Mouse (Mus musculus) frontal cortex, postnatal 14 days (tissue): ENCODE results near the gene Aph1b.
"Not testable (repeated sequence)": the region's sequence is repeated elsewhere in the genome, so short reads cannot be mapped to it uniquely, and the experiment has no call there.

Source experiments
- DNase-seq, 2 experiments: peaks; one replicate each; pipeline ENCODE4 v3.0.0; 2022; ENCODE audit warnings: low spot score in 2 of 2

Aph1b gene

GRCm38 (mm10) chr9:66795464-66796324 lies at the start of gene Aph1b:
Gene Aph1b, minus strand, starts transcription at chr9:66795490.
- DNase-seq: peak; percentile 89 to 91

- DNase-seq: no peak
Observed at GRCm38 (mm10) chr9:66835097-66835480, 39.8 kb upstream of the Aph1b start.

- peak; percentile 97 to 98 for DNase-seq
Observed at GRCm38 (mm10) chr9:66834318-66835096, 39.2 kb upstream of the Aph1b start, which contains the start of gene Aph1c. Gene Aph1c, minus strand, starts transcription at chr9:66834726.

- no peak for DNase-seq
Observed at GRCm38 (mm10) chr9:66833851-66834250, 38.6 kb upstream of the Aph1b start.

GRCm38 (mm10) chr9:66832366-66832908 lies 37.1 kb upstream of the Aph1b start:
- no peak for DNase-seq

- DNase-seq: no peak
Observed at GRCm38 (mm10) chr9:66825990-66826389, 30.7 kb upstream of the Aph1b start.

GRCm38 (mm10) chr9:66822255-66822654 lies 27.0 kb upstream of the Aph1b start:
- DNase-seq: not testable (repeated sequence)

- no peak for DNase-seq
Observed at GRCm38 (mm10) chr9:66820996-66821395, 25.7 kb upstream of the Aph1b start.

- no peak for DNase-seq
Observed at GRCm38 (mm10) chr9:66813392-66813791, 18.1 kb upstream of the Aph1b start.

GRCm38 (mm10) chr9:66805951-66806350 lies 10.7 kb upstream of the Aph1b start:
- DNase-seq: not testable (repeated sequence)

GRCm38 (mm10) chr9:66801947-66802346 lies 6.7 kb upstream of the Aph1b start:
- no peak for DNase-seq

GRCm38 (mm10) chr9:66796739-66797138 lies 1.4 kb upstream of the Aph1b start, which contains the start of gene Gm10647:
Gene Gm10647, plus strand, starts transcription at chr9:66797039.
- no peak for DNase-seq

GRCm38 (mm10) chr9:66794629-66795463 lies 444 bp downstream of the Aph1b start:
- no peak for DNase-seq

GRCm38 (mm10) chr9:66787821-66788220 lies 7.5 kb downstream of the Aph1b start:
- DNase-seq: no peak

GRCm38 (mm10) chr9:66784552-66784951 lies 10.7 kb downstream of the Aph1b start:
- not testable (repeated sequence) for DNase-seq

GRCm38 (mm10) chr9:66770701-66771100 lies 24.6 kb downstream of the Aph1b start:
- no peak for DNase-seq

- no peak for DNase-seq
Observed at GRCm38 (mm10) chr9:66769275-66769674, 26.0 kb downstream of the Aph1b start.

- DNase-seq: no peak
Observed at GRCm38 (mm10) chr9:66768721-66769120, 26.6 kb downstream of the Aph1b start.

- no peak for DNase-seq
Observed at GRCm38 (mm10) chr9:66760991-66761390, 34.3 kb downstream of the Aph1b start.

GRCm38 (mm10) chr9:66752849-66753248 lies 42.4 kb downstream of the Aph1b start:
- DNase-seq: peak; percentile 18 to 54

- peak in 1 of 2 experiments; percentile 19 for DNase-seq
Observed at GRCm38 (mm10) chr9:66748390-66748789, 46.9 kb downstream of the Aph1b start.
